Mouse (Mus musculus) neural tube, embryonic 11.5 days (tissue): ENCODE results near the gene Gm10130. TPM values are rescaled to one million over a fixed set of nuclear protein-coding genes. Genes with fewer than 3 reads are reported as not detected.
"Not testable (repeated sequence)": the region's sequence is repeated elsewhere in the genome, so short reads cannot be mapped to it uniquely, and the experiment has no call there.

ENCODE experiments used
- ATAC-seq: fragments of 200-750 bp; cut with Nextera tagmentation; 2 replicates; pipeline ENCODE4 v1.8.0; 2017; ENCODE audit warnings: moderate number of reproducible peaks, mild to moderate bottlenecking, moderate TSS enrichment, moderate library complexity; ENCODE audit not compliant: insufficient read depth, low FRiP score, low TSS enrichment
- DNase-seq: peaks from one replicate; pipeline ENCODE4 v3.0.0-alpha.2; 2015; ENCODE audit warnings: low spot score
- H3K27ac ChIP-seq: fragments of 300-500 bp; sonication (generic); 2 replicates; pipeline ENCODE4 v1.5.1; 2014; ENCODE audit warnings: low read depth, mild to moderate bottlenecking, low read length
- H3K27me3 ChIP-seq: fragments of 300-500 bp; sonication (generic); 2 replicates; pipeline ENCODE4 v1.6.1; 2014; ENCODE audit warnings: mild to moderate bottlenecking, low read length, mixed read lengths; ENCODE audit not compliant: control insufficient read depth, insufficient read depth
- H3K36me3 ChIP-seq: fragments of 300-500 bp; sonication (generic); 2 replicates; pipeline ENCODE4 v1.6.1; 2014; ENCODE audit warnings: mild to moderate bottlenecking, low read length, moderate library complexity, mixed read lengths; ENCODE audit not compliant: control insufficient read depth, insufficient read depth
- H3K4me1 ChIP-seq: fragments of 300-500 bp; sonication (generic); 2 replicates; pipeline ENCODE4 v1.6.1; 2014; ENCODE audit warnings: low read length, mixed read lengths; ENCODE audit not compliant: control insufficient read depth, insufficient read depth
- H3K4me2 ChIP-seq: fragments of 300-500 bp; sonication (generic); 2 replicates; pipeline ENCODE4 v1.6.1; 2014; ENCODE audit warnings: low read depth, mild to moderate bottlenecking, moderate library complexity
- H3K4me3 ChIP-seq: fragments of 300-500 bp; sonication (generic); 2 replicates; pipeline ENCODE4 v1.5.1; 2014; ENCODE audit warnings: low read depth, low read length
- H3K9ac ChIP-seq: fragments of 300-500 bp; sonication (generic); 2 replicates; pipeline ENCODE4 v1.6.1; 2014; ENCODE audit warnings: mild to moderate bottlenecking, low read length
- H3K9me3 ChIP-seq: fragments of 300-500 bp; sonication (generic); 2 replicates; pipeline ENCODE4 v1.6.1; 2016; ENCODE audit warnings: low read length; ENCODE audit not compliant: control insufficient read depth
- WGBS: fragments of 180-500 bp; shearing (Covaris S2); extraction: QIAGEN DNeasy Blood & Tissue Kit; methylation state at CpG from one replicate; pipeline ENCODE4 v1.1.7; 2014; 5-methylcytosine and 5-hydroxymethylcytosine counted together
- polyA plus RNA-seq: library from polyadenylated mRNA; unstranded; fragments of >200 nt; fragmentation: Nextera tagmentation; extraction: Ambion mirVana; gene quantifications from 2 replicates; pipeline ENCODE4 v1.2.1, GENCODE M21; 2014

Gm10130 gene
- 1.4 and 2.9 TPM in 2 replicates for polyA plus RNA-seq

GRCm38 (mm10) chr2:150323402-150323801 is at the start of gene Gm10130:
Gene Gm10130, plus strand, starts transcription at chr2:150323702.
- WGBS: 90% methylated on average over 5 of the region's 5 CpGs
- Histone ChIP-seq H3K9ac (no peak within 1 kb of the TSS), H3K27ac (no peak within 1 kb of the TSS), H3K27me3 (no peaks in the 10 kb centered on the region), H3K4me2 (no peak within 1 kb of the TSS), H3K36me3 (peaks cover 3% of the 10 kb centered on the region), H3K4me3 (no peak within 1 kb of the TSS), H3K4me1 (no peaks in the 10 kb centered on the region), H3K9me3 (peaks cover 8% of the 10 kb centered on the region; the same call in 1 of the 2 replicates)
- ATAC-seq (no peak), DNase-seq (no peak)

DNA sequence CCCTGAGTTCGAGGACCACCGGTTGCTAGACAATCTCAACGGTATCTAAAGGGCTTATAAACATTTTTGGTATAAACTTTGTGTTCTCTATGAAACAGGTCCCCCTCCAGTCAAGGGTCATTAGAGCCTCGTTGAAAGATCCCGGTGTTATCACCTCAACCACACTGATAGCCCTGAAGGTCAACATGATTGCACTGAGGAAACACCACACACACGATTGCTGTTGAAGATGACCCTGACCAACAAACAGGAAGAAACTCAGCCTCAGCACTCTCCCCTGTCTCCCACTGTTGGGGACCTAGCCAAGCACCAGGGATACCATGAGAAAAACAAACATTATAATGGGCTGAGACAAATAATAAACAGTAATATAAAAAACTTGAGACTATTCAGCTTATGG is 29.8 kb upstream of the Gm10130 start:
- H3K27me3 ChIP-seq: no peaks in the 10 kb centered on the region
- H3K4me2 ChIP-seq: no peak overlapping the region

GRCm38 (mm10) chr2:150299096-150299495 is 24.4 kb upstream of the Gm10130 start:
- no peak overlapping the region for H3K4me2 ChIP-seq
- H3K27me3 ChIP-seq: no peaks in the 10 kb centered on the region
- ATAC-seq: no peak
- H3K36me3 ChIP-seq: no peaks in the 10 kb centered on the region
- H3K9ac ChIP-seq: no peak overlapping the region
- no peak overlapping the region for H3K4me3 ChIP-seq
- H3K9me3 ChIP-seq: no peaks in the 10 kb centered on the region
- no peaks in the 10 kb centered on the region for H3K4me1 ChIP-seq
- H3K27ac ChIP-seq: no peak overlapping the region
- DNase-seq: no peak
- WGBS: 50% methylated on average over 1 of the region's 1 CpGs

More for the DNA sequence above, 29.8 kb upstream of the Gm10130 start:
- Histone ChIP-seq H3K36me3 (no peaks in the 10 kb centered on the region), H3K27ac (no peak overlapping the region), H3K4me3 (no peak overlapping the region), H3K9me3 (no peaks in the 10 kb centered on the region), H3K4me1 (no peaks in the 10 kb centered on the region), H3K9ac (no peak overlapping the region)
- DNase-seq: no peak
- no peak for ATAC-seq
- 88% methylated on average over 6 of the region's 6 CpGs for whole genome bisulfite sequencing

GRCm38 (mm10) chr2:150307183-150307773 is 16.2 kb upstream of the Gm10130 start:
- H3K27ac ChIP-seq: no peak overlapping the region
- 87% methylated on average over 10 of the region's 10 CpGs for WGBS
- no peaks in the 10 kb centered on the region for H3K4me1 ChIP-seq
- no peaks in the 10 kb centered on the region for H3K9me3 ChIP-seq
- no peak overlapping the region for H3K9ac ChIP-seq
- no peak for ATAC-seq
- H3K27me3 ChIP-seq: no peaks in the 10 kb centered on the region
- H3K36me3 ChIP-seq: no peaks in the 10 kb centered on the region
- H3K4me2 ChIP-seq: no peak overlapping the region
- H3K4me3 ChIP-seq: no peak overlapping the region
- no peak for DNase-seq

DNA sequence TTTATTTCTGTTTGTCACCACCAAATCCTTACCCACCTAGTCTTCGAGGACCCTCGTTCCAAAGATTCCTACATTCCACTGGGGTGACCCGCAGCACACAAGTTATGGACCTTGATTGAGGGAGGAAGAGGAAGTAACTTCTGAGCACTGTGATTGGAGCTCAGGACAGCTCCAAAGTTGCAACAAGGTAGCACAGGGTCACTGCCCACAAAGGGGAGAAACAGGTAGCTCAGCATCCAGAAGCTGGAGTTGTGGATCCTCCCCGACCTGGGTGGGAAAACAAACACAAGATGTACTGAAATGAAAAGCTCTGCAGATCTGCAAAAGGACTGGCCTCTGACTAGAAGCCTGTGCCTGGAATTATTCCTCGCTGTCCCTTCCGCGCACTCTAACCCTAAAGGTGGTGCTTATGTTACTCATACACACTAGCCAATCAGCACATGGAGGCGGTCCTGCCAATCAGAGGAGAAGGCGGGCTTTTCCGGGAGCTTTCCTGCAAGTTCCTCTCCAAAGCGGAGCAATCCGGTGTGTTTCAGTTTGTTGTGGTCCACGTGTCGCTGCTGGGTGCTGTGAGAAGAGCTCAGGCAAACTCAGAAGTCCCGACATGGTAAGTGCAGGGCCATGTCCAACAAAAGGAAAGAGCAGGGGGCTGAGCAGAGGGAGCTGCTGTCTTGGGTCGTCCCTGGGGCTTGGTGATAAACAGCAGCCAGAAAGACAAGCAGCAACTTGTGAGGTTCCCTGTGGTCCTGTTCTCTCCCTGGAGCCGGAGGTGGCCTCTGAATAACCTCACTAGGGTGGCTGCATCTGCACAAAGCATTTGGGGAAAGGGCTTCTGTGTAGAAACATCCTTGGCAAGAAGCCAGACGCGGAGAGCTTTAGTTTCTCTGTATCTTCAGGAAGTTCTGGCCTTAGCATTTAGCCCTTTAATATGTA is 12.3 kb upstream of the Gm10130 start:
- 14% methylated on average over 19 of the region's 19 CpGs for WGBS
- Histone ChIP-seq H3K4me3 (peak overlapping the region; percentile 38), H3K4me2 (peak overlapping the region; percentile 46), H3K9ac (peak overlapping the region; percentile 54)
- not testable (repeated sequence) for H3K9me3 ChIP-seq, H3K36me3 ChIP-seq, H3K27ac ChIP-seq, H3K4me1 ChIP-seq, H3K27me3 ChIP-seq
- DNase-seq: peak; percentile 86
- peak; percentile 99 for ATAC-seq

DNA sequence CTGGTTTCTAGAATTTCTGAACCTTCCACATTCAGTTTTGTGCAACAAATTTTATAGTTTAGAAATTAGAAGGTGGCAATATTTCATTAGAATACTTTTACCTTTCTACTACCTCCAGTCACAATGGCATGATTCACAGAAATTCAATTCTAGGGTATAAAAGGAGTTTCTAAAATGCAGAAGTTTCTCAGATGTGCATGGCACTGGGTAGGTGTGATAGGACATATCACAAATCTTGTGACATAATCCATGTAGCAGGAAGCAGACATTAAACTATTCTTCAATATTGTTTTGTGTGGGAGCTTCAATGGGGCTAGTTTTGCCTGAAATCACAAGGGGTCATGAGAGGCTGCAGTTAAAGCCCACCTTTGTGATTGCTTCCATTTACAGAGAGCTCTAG is 7.4 kb upstream of the Gm10130 start:
- no peaks in the 10 kb centered on the region for H3K4me1 ChIP-seq
- no peak overlapping the region for H3K4me2 ChIP-seq
- peaks cover 9% of the 10 kb centered on the region; the same call in 1 of the 2 replicates for H3K9me3 ChIP-seq
- H3K36me3 ChIP-seq: peaks cover 3% of the 10 kb centered on the region
- H3K4me3 ChIP-seq: no peak overlapping the region
- DNase-seq (no peak), ATAC-seq (no peak)
- no peak overlapping the region for H3K9ac ChIP-seq
- no peak overlapping the region for H3K27ac ChIP-seq
- H3K27me3 ChIP-seq: no peaks in the 10 kb centered on the region

DNA sequence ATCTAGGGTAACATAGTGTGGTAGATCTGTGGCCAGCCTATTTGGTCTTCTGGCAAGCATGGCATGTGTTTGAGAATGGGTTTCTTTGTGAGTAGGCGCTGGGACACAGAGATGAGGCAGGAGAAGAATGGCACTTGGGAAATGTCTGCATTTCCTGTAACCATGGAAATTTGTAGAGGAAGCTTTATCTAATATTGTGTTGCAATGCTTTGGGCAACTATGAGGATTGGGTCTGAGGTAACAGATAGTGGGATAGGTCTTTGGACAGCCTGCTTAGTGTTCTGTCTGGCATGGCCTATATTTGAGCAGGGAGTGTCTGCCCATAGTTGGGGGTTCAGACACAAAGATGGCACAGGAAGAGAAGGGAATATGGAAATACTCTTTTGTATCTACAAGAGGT is 4.5 kb upstream of the Gm10130 start:
- Histone ChIP-seq H3K27ac (no peak overlapping the region), H3K9me3 (peaks cover 13% of the 10 kb centered on the region; the same call in 1 of the 2 replicates), H3K27me3 (no peaks in the 10 kb centered on the region), H3K36me3 (peaks cover 3% of the 10 kb centered on the region), H3K4me3 (no peak overlapping the region), H3K4me2 (no peak overlapping the region), H3K9ac (no peak overlapping the region), H3K4me1 (no peaks in the 10 kb centered on the region)
- no peak for DNase-seq
- 97% methylated on average over 1 of the region's 1 CpGs for WGBS
- no peak for ATAC-seq

- not testable (repeated sequence) for H3K27me3 ChIP-seq, H3K4me2 ChIP-seq, H3K9me3 ChIP-seq, H3K27ac ChIP-seq, H3K36me3 ChIP-seq, DNase-seq, H3K4me1 ChIP-seq, ATAC-seq, H3K9ac ChIP-seq, H3K4me3 ChIP-seq
Measured at GRCm38 (mm10) chr2:150357136-150357535, 33.6 kb downstream of the Gm10130 start.
